Mouse (Mus musculus): ENCODE data around the gene Tpgs1.

Gene Tpgs1

DNA sequence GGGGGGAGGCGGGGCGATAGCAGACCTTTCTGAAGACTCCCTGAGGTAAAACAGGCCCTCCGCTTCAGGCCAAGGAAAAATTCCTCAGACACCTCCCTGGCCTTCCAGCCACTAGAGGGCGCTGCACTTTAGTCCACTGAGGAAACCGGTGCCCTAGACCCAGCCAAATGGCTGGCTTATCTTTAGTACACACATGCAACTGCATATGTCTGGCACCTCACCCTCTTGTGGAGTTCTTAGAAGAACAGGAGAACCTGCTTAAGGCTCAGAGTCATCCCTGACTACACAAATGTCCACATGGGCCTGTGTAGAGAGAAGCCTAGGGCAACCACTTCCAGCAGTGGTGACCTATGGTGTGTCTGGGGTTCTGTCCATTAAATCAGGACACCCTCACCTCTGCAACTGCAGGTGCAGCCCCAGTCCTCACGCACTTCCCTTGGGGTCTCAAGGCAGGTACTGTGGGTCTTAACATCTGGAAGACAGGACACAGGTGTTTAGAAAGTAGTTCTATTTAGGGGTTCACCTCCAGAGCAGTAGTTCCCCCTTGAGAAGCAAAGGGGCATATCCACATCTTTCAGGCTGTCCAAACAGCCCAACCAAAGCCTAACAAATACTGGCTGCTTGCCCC, 43.4 kb downstream of the Tpgs1 start:
- no peak for DNase-seq (ENCODE audit: low read depth, low spot score)

DNA sequence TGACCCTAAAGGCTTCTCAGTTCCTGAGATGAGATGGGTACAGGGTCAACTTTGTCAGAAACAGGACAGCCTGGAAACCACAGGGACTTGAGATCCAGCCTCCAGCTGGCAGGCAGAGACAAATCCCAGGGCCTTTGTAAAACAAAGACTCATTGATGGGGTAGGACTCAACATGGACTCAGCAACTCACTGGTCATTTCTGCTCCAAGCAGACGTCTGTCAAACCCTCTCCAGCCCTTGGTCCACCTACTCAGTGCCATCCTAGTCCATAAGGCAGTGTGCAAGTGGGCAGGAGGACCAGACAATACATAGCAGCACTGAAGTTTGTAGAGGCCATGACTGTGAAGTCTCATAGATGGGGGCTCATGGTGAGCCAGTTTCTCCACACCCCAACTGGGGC, 44.0 kb downstream of the Tpgs1 start:
- DNase-seq (ENCODE audit: low read depth, low spot score) = no peak

DNA sequence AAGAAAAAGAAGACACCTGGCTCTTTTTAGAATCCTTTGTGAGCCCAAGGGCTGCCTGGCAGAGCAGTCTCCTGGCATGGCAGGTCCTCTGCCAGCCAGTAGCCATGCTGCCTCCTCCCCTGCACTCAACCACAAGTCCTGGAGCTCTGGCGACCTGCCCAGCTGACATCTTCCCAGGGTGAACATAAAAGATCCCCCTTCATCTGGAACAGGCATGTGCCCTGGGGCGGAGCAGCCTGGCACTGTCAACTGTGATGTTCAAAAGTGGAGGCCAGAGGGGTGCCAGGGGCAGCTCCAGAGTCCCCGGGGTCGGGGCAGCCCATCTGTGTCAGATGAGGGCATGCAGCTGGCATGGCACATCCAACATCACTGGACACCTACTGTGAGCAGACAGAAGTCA, 45.8 kb downstream of the Tpgs1 start:
- no peak for DNase-seq (ENCODE audit: low read depth, low spot score)

DNA sequence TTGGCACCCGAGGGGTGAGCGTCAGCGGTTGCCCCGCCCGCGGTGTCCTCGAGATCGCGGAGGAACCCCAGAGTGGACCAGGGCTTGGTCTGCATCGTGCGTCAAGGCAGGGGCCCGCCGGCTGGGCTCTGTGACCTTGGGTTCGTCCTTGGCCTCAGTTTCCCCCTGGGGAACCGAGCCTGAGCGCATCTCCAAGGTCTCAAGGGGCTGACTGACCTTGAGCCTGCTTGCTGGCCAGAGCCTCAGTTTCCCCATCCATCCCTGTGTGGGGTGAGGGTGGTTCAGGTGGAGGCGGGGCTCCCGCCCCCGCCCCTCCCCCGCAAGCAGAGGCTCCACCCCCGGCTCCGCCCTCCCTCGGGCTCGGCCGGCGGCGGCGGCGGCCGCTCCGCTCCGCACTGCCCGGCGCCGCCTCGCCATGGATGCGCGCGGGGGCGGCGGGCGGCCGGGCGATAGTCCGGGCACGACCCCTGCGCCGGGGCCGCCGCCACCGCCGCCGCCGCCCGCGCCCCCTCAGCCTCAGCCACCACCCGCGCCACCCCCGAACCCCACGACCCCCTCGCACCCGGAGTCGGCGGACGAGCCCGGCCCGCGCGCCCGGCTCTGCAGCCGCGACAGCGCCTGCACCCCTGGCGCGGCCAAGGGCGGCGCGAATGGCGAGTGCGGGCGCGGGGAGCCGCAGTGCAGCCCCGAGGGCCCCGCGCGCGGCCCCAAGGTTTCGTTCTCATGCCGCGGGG, 47.3 kb downstream of the Tpgs1 start, which contains the start of gene Hcn2:
Hcn2 (plus strand) TSS at position 381 of the 734 bp plus-strand sequence.
- no peak for DNase-seq (ENCODE audit: low read depth, low spot score)

DNA sequence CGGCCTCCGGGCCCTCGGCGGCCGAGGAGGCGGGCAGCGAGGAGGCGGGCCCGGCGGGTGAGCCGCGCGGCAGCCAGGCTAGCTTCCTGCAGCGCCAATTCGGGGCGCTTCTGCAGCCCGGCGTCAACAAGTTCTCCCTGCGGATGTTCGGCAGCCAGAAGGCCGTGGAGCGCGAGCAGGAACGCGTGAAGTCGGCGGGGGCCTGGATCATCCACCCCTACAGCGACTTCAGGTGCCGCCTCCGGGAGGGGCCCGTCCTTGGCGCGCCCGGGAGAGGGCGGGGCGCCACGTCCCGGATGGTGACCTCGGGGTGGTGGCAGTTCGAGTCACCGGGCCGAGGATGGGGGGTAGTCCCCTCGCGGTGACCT, 47.8 kb downstream of the Tpgs1 start:
- no peak for DNase-seq (ENCODE audit: low read depth, low spot score)

DNA sequence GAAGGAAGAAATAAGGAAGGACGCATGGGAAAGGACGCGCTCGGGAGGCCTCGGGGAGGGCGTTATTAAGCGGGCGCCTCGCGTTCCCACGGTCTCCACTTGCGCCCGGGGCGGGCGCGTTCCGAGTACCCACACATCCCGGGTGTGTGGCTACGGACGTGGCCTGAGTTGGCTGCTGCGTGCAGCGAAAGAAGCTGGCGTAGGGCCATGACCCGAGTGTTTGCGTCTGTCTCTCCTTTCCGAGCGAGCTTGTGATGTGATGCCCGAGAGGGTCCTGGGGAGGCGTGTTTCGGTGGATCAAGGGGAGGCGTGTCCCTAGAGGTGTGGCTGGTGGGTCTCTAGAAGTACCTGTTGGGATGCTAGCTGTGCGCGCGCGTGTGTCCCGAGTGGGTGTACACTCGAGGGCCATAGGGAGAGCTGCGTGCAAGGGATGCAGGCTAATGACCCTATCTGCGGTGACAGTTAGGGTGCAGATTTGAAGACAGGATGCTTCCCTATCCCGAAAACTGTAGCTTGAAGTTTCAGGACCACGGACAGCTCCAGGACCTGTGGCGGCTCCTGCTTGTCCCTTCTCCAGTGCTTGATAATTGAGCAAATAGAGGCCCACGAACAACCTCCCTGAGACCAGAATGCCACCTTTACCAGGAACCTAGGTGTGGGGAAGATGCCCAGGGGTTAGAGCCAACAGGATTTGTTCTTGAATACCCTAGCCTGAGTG, 48.6 kb downstream of the Tpgs1 start:
- DNase-seq (ENCODE audit: low read depth, low spot score) = no peak

DNA sequence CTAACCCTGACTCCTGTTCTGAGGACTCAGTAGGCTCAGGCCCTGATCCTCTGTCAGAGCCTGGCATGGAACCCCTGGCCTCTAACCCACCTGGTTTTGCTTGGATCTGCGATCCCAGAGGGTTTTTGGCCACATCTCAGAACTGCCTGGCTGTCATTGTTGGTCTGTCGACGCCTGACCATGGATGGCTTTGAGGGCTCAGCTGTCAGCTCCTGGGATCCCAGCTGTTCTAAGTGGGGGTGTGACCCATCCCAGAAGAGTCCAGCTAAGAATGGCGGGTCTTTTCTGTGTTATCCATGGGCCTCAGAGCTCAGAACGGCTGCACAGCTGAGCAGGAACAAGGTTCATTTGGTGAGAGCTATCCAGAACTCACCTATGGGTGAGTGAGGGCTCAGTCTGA, 51.9 kb downstream of the Tpgs1 start:
- no peak for DNase-seq (ENCODE audit: low read depth, low spot score)

DNA sequence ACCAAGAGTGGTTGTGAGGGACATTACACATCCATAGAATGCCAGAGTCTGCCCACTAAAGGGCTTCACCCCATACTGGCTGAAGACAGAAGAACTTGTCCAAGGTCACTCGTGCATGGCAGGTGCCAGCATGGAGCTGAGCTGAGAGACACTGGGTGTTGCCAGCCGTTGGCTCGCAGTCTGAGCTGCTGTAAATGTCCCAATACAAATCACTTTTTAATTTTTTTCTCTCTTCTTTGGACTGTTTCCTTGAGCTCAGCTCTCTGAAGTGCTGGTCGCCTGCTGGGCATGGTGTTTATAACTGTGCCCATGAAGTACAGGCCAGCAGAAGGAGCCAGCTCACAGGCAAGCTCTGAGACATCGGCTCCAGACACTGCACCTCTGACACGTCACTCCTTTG, 53.9 kb downstream of the Tpgs1 start:
- DNase-seq (ENCODE audit: low read depth, low spot score) = no peak

DNA sequence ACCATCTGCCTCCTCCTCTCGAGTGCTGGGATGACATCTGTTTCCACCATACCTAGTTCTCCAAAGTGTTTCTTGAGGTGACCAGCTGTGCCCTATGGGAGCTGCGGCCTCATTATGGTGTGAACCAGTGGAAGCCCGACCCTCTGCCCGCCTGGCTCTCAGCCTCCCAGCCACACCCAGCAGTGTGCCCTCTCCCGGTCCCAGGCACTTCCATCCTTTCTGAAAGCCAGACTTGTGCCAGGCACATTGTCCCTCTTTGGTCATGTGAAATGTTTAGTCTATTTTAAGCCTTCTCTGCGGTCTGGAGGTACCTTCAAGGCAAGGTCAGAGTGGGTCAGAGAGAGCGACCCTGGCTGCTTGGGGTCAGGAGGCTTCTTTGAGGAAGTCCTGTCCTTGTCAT, 54.5 kb downstream of the Tpgs1 start:
- no peak for DNase-seq (ENCODE audit: low read depth, low spot score)
